Mouse (Mus musculus): ENCODE measurements at regions not wholly inside any gene's neighbourhood (a gene's known extent, or its start where the extent isn't known, plus 50 kb on each side); places are given as distances from the start of the nearest gene placed in this dataset.

GRCm38 (mm10) chr8:125367374-125367773 lies 202.2 kb downstream of the Sipa1l2 start:
- no peak for DNase-seq

- DNase-seq = no peak
Observed at GRCm38 (mm10) chr8:125365004-125365403, 204.6 kb downstream of the Sipa1l2 start.

- peak; percentile 50 for DNase-seq
Observed at GRCm38 (mm10) chr8:125359456-125359855, 210.2 kb downstream of the Sipa1l2 start.

- no peak for DNase-seq
Observed at GRCm38 (mm10) chr8:125357759-125358158, 211.8 kb downstream of the Sipa1l2 start.

- no peak for DNase-seq
Observed at GRCm38 (mm10) chr8:125355059-125355509, 214.5 kb downstream of the Sipa1l2 start.

- no peak for DNase-seq
Observed at GRCm38 (mm10) chr8:125352276-125352675, 217.3 kb downstream of the Sipa1l2 start.

- DNase-seq = no peak
Observed at GRCm38 (mm10) chr8:125351486-125352032, 218.0 kb downstream of the Sipa1l2 start.

GRCm38 (mm10) chr8:125349290-125350025 lies 220.2 kb downstream of the Sipa1l2 start:
- peak; percentile 89 for DNase-seq

- DNase-seq = no peak
Observed at GRCm38 (mm10) chr8:125346182-125346581, 223.4 kb downstream of the Sipa1l2 start.

GRCm38 (mm10) chr8:125345571-125345970 lies 224.0 kb downstream of the Sipa1l2 start:
- no peak for DNase-seq

GRCm38 (mm10) chr8:125343867-125344266 lies 225.7 kb downstream of the Sipa1l2 start:
- peak; percentile 23 for DNase-seq

GRCm38 (mm10) chr8:125342521-125342920 lies 227.1 kb downstream of the Sipa1l2 start:
- DNase-seq = no peak

- DNase-seq = no peak
Observed at GRCm38 (mm10) chr8:125341606-125342005, 228.0 kb downstream of the Sipa1l2 start.

- peak; percentile 31 for DNase-seq
Observed at GRCm38 (mm10) chr8:125338222-125338621, 231.4 kb downstream of the Sipa1l2 start.

GRCm38 (mm10) chr8:125337444-125338077 lies 232.0 kb downstream of the Sipa1l2 start:
- peak; percentile 31 for DNase-seq

- DNase-seq = no peak
Observed at GRCm38 (mm10) chr8:125336799-125337198, 232.8 kb downstream of the Sipa1l2 start.

GRCm38 (mm10) chr8:125335575-125336370 lies 233.8 kb downstream of the Sipa1l2 start:
- no peak for DNase-seq

- DNase-seq = no peak
Observed at GRCm38 (mm10) chr8:125335171-125335570, 234.4 kb downstream of the Sipa1l2 start.

GRCm38 (mm10) chr8:125330638-125331037 lies 239.0 kb downstream of the Sipa1l2 start:
- DNase-seq = no peak

- DNase-seq = peak; percentile 69
Observed at GRCm38 (mm10) chr8:125328650-125329049, 241.0 kb downstream of the Sipa1l2 start.

GRCm38 (mm10) chr8:125327551-125328262 lies 241.9 kb downstream of the Sipa1l2 start:
- peak; percentile 46 for DNase-seq

GRCm38 (mm10) chr8:125327006-125327405 lies 242.6 kb downstream of the Sipa1l2 start:
- peak; percentile 25 for DNase-seq
